Mouse (Mus musculus): ENCODE measurements around the gene Gipc2.
A peak's percentile ranks its signal among the peaks of the same experiment; 100 is the strongest.
"Not testable (repeated sequence)": the region's sequence is repeated elsewhere in the genome, so short reads cannot be mapped to it uniquely, and the experiment has no call there.

Gipc2 gene

GRCm38 (mm10) chr3:152166099-152166423 lies at the start of gene Gipc2:
Gene Gipc2 (minus strand): TSS chr3:152166230.
- no peak for DNase-seq (ENCODE audit: low spot score)

- DNase-seq (ENCODE audit: low spot score), result no peak
Measured at GRCm38 (mm10) chr3:152213416-152213815, 47.4 kb upstream of the Gipc2 start.

- no peak for DNase-seq (ENCODE audit: low spot score)
Measured at GRCm38 (mm10) chr3:152211731-152212279, 45.8 kb upstream of the Gipc2 start.

GRCm38 (mm10) chr3:152210728-152211391 lies 44.8 kb upstream of the Gipc2 start:
- DNase-seq (ENCODE audit: low spot score), result peak; percentile 55

- DNase-seq (ENCODE audit: low spot score), result peak; percentile 100
Measured at GRCm38 (mm10) chr3:152209967-152210634, 44.1 kb upstream of the Gipc2 start, which contains the start of the genes Dnajb4 and Fubp1. Gene Dnajb4 (minus strand): TSS chr3:152210302. Gene Fubp1 (plus strand): TSS chr3:152210422.

- no peak for DNase-seq (ENCODE audit: low spot score)
Measured at GRCm38 (mm10) chr3:152209177-152209966, 43.3 kb upstream of the Gipc2 start.

GRCm38 (mm10) chr3:152208096-152208885 lies 42.3 kb upstream of the Gipc2 start:
- DNase-seq (ENCODE audit: low spot score), result no peak

GRCm38 (mm10) chr3:152207156-152207555 lies 41.1 kb upstream of the Gipc2 start:
- DNase-seq (ENCODE audit: low spot score), result no peak

GRCm38 (mm10) chr3:152204577-152204976 lies 38.5 kb upstream of the Gipc2 start:
- DNase-seq (ENCODE audit: low spot score), result no peak

- no peak for DNase-seq (ENCODE audit: low spot score)
Measured at GRCm38 (mm10) chr3:152203996-152204395, 38.0 kb upstream of the Gipc2 start.

- DNase-seq (ENCODE audit: low spot score), result no peak
Measured at GRCm38 (mm10) chr3:152203411-152203810, 37.4 kb upstream of the Gipc2 start.

GRCm38 (mm10) chr3:152202942-152203341 lies 36.9 kb upstream of the Gipc2 start:
- DNase-seq (ENCODE audit: low spot score), result no peak

- no peak for DNase-seq (ENCODE audit: low spot score)
Measured at GRCm38 (mm10) chr3:152201651-152202050, 35.6 kb upstream of the Gipc2 start.

- no peak for DNase-seq (ENCODE audit: low spot score)
Measured at GRCm38 (mm10) chr3:152201181-152201580, 35.2 kb upstream of the Gipc2 start.

GRCm38 (mm10) chr3:152199125-152199524 lies 33.1 kb upstream of the Gipc2 start:
- DNase-seq (ENCODE audit: low spot score), result no peak

- DNase-seq (ENCODE audit: low spot score), result not testable (repeated sequence)
Measured at GRCm38 (mm10) chr3:152197246-152197645, 31.2 kb upstream of the Gipc2 start.

GRCm38 (mm10) chr3:152193635-152194097 lies 27.6 kb upstream of the Gipc2 start:
- DNase-seq (ENCODE audit: low spot score), result peak; percentile 67

GRCm38 (mm10) chr3:152193177-152193576 lies 27.1 kb upstream of the Gipc2 start:
- no peak for DNase-seq (ENCODE audit: low spot score)

- DNase-seq (ENCODE audit: low spot score), result no peak
Measured at GRCm38 (mm10) chr3:152192238-152192931, 26.4 kb upstream of the Gipc2 start.

- DNase-seq (ENCODE audit: low spot score), result no peak
Measured at GRCm38 (mm10) chr3:152191791-152192237, 25.8 kb upstream of the Gipc2 start.

Data from ovary, postnatal 10 days (tissue).